Mouse (Mus musculus) G1E (cell line): ENCODE measurements around the gene Trarg1.

Experiments
- CTCF ChIP-seq: IDR thresholded peaks from 2 replicates; pipeline ENCODE4 v1.5.1; 2012; ENCODE audit warnings: low read depth, low read length, inconsistent platforms, mixed read lengths
- GATA1 ChIP-seq: IDR thresholded peaks from 2 replicates; pipeline ENCODE4 v1.6.1; 2012; ENCODE audit warnings: borderline replicate concordance, low read length, inconsistent platforms, mixed read lengths

- TF ChIP-seq GATA1 (no peak), CTCF (no peak)
Observed at GRCm38 (mm10) chr11:76728093-76728492, 48.5 kb downstream of the Trarg1 start.
